Mouse (Mus musculus): ENCODE measurements around the gene Gm5862. TPM values are rescaled to one million over a fixed set of nuclear protein-coding genes. Genes with fewer than 3 reads are reported as not detected.
"Not testable (repeated sequence)": the region's sequence is repeated elsewhere in the genome, so short reads cannot be mapped to it uniquely, and the experiment has no call there.

Gene Gm5862
- not detected in 2 replicates for polyA plus RNA-seq (2014; fragmentation: Nextera tagmentation; extraction: Ambion mirVana)

DNA sequence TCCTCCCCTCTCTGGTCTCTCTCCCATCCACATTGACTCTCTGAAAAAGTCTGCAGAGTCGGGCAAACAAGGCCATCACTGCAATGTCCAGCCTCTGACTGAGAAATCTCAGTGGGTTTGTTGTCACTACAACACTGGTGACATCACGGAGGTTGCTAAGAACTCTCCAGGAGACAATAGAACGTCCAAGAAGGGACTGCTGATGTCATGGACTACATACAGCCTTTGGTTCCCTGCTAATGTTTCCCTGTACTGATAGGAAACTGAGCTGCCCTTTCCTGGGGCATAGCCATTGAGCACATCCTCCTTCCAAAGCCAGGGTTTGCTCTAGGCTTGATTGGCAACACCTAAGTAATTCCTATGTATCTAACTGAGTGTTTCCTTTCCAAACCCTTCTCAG is at the start of gene Gm5862:
Gene Gm5862, minus strand, starts transcription at position 101 of the 400 bp plus-strand sequence.
- H3K27me3 ChIP-seq (replicated peaks; ENCODE audit: control insufficient read depth, insufficient read depth, low read length); H3K4me3 ChIP-seq (ENCODE audit: low read depth, low read length); H3K4me1 ChIP-seq (replicated peaks; ENCODE audit: control insufficient read depth, insufficient read depth, low read length); H3K27ac ChIP-seq (ENCODE audit: low read depth, low read length); H3K9me3 ChIP-seq (ENCODE audit: control insufficient read depth, low read length); H3K36me3 ChIP-seq (ENCODE audit: control insufficient read depth, insufficient read depth, low read length); ATAC-seq (replicated peaks; ENCODE audit: low FRiP score); H3K4me2 ChIP-seq; DNase-seq (ENCODE audit: low spot score); H3K9ac ChIP-seq (ENCODE audit: low read depth, low read length): not testable (repeated sequence)
- WGBS: no CpG with 5 or more reads among the region's 3 CpGs

DNA sequence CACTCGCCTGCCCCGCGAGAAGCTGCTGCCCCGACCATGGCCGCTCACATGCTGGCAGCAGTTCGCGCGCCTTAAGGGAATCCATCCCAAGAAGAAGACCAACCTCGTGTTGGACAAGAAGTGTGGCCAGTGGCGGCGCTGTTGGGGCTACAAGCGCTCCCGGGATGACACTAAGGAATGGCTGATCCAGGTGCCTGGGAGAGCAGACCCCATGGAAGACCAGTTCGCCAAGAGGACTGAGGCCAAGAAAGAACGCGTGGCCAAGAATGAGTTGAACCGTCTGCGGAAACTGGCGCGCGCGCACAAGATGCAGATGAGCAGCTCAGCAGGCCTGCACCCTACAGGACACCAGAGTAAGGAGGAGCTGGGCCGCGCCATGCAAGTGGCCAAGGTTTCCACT is 48.0 kb upstream of the Gm5862 start:
- ATAC-seq (replicated peaks; ENCODE audit: low FRiP score) (no peak), DNase-seq (ENCODE audit: low spot score) (no peak)
- 0 out of 2 replicates have a peak, but pooled peaks cover 3% of the 10 kb centered on the region for H3K9me3 ChIP-seq (ENCODE audit: control insufficient read depth, low read length)
- no peaks in the 10 kb centered on the region for H3K36me3 ChIP-seq (ENCODE audit: control insufficient read depth, insufficient read depth, low read length)
- H3K4me2 ChIP-seq: no peak overlapping the region
- WGBS: 82% methylated on average over 24 of the region's 24 CpGs
- no peaks in the 10 kb centered on the region for H3K27me3 ChIP-seq (replicated peaks; ENCODE audit: control insufficient read depth, insufficient read depth, low read length)
- no peaks in the 10 kb centered on the region for H3K4me1 ChIP-seq (replicated peaks; ENCODE audit: control insufficient read depth, insufficient read depth, low read length)
- no peak overlapping the region for H3K9ac ChIP-seq (ENCODE audit: low read depth, low read length)
- no peak overlapping the region for H3K27ac ChIP-seq (ENCODE audit: low read depth, low read length)
- no peak overlapping the region for H3K4me3 ChIP-seq (ENCODE audit: low read depth, low read length)

DNA sequence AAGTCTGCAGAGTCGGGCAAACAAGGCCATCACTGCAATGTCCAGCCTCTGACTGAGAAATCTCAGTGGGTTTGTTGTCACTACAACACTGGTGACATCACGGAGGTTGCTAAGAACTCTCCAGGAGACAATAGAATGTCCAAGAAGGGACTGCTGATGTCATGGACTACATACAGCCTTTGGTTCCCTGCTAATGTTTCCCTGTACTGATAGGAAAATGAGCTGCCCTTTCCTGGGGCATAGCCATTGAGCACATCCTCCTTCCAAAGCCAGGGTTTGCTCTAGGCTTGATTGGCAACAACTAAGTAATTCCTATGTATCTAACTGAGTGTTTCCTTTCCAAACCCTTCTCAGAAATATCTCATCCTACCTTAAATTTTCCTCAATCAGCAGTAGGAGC is 35.8 kb upstream of the Gm5862 start, which contains the start of gene Gm7347:
Gene Gm7347, minus strand, starts transcription at position 101 of the 400 bp plus-strand sequence.
- H3K4me1 ChIP-seq (replicated peaks; ENCODE audit: control insufficient read depth, insufficient read depth, low read length); H3K27me3 ChIP-seq (replicated peaks; ENCODE audit: control insufficient read depth, insufficient read depth, low read length); H3K9ac ChIP-seq (ENCODE audit: low read depth, low read length); H3K4me3 ChIP-seq (ENCODE audit: low read depth, low read length); H3K4me2 ChIP-seq; H3K27ac ChIP-seq (ENCODE audit: low read depth, low read length); H3K36me3 ChIP-seq (ENCODE audit: control insufficient read depth, insufficient read depth, low read length); DNase-seq (ENCODE audit: low spot score); H3K9me3 ChIP-seq (ENCODE audit: control insufficient read depth, low read length); ATAC-seq (replicated peaks; ENCODE audit: low FRiP score): not testable (repeated sequence)
- WGBS: no CpG with 5 or more reads among the region's 2 CpGs

DNA sequence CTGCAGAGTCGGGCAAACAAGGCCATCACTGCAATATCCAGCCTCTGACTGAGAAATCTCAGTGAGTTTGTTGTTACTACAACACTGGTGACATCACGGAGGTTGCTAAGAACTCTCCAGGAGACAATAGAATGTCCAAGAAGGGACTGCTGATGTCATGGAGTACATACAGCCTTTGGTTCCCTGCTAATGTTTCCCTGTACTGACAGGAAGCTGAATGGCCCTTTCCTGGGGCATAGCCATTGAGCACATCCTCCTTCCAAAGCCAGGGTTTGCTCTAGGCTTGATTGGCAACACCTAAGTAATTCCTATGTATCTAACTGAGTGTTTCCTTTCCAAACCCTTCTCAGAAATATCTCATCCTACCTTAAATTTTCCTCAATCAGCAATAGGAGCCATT is 16.7 kb upstream of the Gm5862 start, which contains the start of gene Speer4a:
Gene Speer4a, minus strand, starts transcription at position 101 of the 400 bp plus-strand sequence.
- not testable (repeated sequence) for H3K9ac ChIP-seq (ENCODE audit: low read depth, low read length); ATAC-seq (replicated peaks; ENCODE audit: low FRiP score); H3K4me3 ChIP-seq (ENCODE audit: low read depth, low read length); H3K27me3 ChIP-seq (replicated peaks; ENCODE audit: control insufficient read depth, insufficient read depth, low read length); H3K36me3 ChIP-seq (ENCODE audit: control insufficient read depth, insufficient read depth, low read length); H3K4me2 ChIP-seq; H3K9me3 ChIP-seq (ENCODE audit: control insufficient read depth, low read length); DNase-seq (ENCODE audit: low spot score); H3K27ac ChIP-seq (ENCODE audit: low read depth, low read length); H3K4me1 ChIP-seq (replicated peaks; ENCODE audit: control insufficient read depth, insufficient read depth, low read length)
- WGBS: 66% methylated on average over 2 of the region's 2 CpGs

DNA sequence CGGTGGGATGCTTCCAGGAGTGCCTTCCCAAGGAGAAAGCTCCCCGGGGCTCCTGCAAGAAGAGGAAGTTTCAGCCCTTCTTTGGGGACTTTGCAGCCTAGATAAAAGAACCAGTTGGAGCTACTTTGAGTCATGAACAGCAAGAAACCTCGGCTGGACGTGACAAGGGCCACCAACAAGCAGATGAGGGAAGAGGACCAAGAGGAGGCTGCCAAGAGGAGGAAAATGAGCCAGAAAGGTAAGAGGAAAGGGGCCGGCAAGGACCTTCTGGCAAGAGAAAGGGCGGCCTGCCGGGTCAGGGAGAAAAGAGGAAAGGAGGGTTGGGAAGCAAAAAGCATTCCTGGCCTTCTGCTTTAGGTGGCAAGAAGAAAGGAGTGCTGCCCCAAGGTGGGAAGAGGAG is 15.0 kb downstream of the Gm5862 start:
- not testable (repeated sequence) for H3K9ac ChIP-seq (ENCODE audit: low read depth, low read length); H3K27me3 ChIP-seq (replicated peaks; ENCODE audit: control insufficient read depth, insufficient read depth, low read length); H3K36me3 ChIP-seq (ENCODE audit: control insufficient read depth, insufficient read depth, low read length); H3K27ac ChIP-seq (ENCODE audit: low read depth, low read length); H3K4me3 ChIP-seq (ENCODE audit: low read depth, low read length); H3K4me2 ChIP-seq; ATAC-seq (replicated peaks; ENCODE audit: low FRiP score); DNase-seq (ENCODE audit: low spot score); H3K9me3 ChIP-seq (ENCODE audit: control insufficient read depth, low read length); H3K4me1 ChIP-seq (replicated peaks; ENCODE audit: control insufficient read depth, insufficient read depth, low read length)
- 50% methylated on average over 6 of the region's 7 CpGs for WGBS

DNA sequence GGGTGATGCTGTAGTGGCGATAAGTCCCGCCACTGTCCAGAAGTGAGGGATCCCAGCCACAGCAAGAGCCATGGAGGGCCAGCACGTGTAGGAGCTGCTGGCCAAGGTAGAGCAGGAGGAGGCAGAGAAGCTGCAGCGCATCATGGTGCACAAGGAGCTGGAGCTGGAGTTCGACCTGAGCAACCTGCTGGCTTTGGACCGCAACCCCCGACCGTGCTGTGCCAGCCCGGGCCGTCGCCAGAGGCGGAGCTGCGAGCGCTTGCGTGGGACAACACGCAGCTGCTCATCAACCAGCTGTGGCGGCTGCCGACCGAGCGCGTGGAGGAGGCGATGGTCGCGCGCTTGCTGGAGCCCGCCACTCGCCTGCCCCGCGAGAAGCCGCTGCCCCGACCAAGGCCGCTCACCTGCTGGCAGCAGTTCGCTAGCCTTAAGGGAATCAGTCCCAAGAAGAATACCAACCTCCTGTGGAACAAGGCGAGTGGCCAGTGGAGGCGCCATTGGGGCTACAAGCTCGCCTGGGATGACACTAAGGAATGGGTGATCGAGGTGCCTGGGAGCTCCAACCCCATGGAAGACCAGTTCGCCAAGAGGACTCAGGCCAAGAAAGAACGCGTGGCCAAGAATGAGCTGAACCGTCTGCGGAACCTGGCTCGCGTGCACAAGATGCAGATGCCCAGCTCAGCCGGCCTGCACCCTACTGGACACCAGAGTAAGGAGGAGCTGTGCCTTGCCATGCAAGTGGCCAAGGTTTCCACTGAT is 15.6 kb downstream of the Gm5862 start:
- H3K36me3 ChIP-seq (ENCODE audit: control insufficient read depth, insufficient read depth, low read length); H3K27ac ChIP-seq (ENCODE audit: low read depth, low read length); H3K9ac ChIP-seq (ENCODE audit: low read depth, low read length); H3K4me1 ChIP-seq (replicated peaks; ENCODE audit: control insufficient read depth, insufficient read depth, low read length); H3K27me3 ChIP-seq (replicated peaks; ENCODE audit: control insufficient read depth, insufficient read depth, low read length); H3K9me3 ChIP-seq (ENCODE audit: control insufficient read depth, low read length): not testable (repeated sequence)
- peak overlapping the region; percentile 46 for H3K4me2 ChIP-seq
- 20% methylated on average over 41 of the region's 45 CpGs for WGBS
- H3K4me3 ChIP-seq (ENCODE audit: low read depth, low read length): peak overlapping the region; percentile 32
- peak; percentile 54 for DNase-seq (ENCODE audit: low spot score)
- peak; percentile 49 for ATAC-seq (replicated peaks; ENCODE audit: low FRiP score)

DNA sequence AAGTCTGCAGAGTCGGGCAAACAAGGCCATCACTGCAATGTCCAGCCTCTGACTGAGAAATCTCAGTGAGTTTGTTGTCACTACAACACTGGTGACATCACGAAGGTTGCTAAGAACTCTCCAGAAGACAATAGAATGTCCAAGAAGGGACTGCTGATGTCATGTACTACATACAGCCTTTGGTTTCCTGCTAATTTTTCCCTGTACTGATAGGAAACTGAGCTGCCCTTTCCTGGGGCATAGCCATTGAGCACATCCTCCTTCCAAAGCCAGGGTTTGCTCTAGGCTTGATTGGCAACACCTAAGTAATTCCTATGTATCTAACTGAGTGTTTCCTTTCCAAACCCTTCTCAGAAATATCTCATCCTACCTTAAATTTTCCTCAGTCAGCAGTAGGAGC is 18.0 kb downstream of the Gm5862 start, which contains the start of gene Gm1979:
Gene Gm1979, minus strand, starts transcription at position 101 of the 400 bp plus-strand sequence.
- DNase-seq (ENCODE audit: low spot score); ATAC-seq (replicated peaks; ENCODE audit: low FRiP score); H3K4me1 ChIP-seq (replicated peaks; ENCODE audit: control insufficient read depth, insufficient read depth, low read length); H3K9me3 ChIP-seq (ENCODE audit: control insufficient read depth, low read length); H3K27ac ChIP-seq (ENCODE audit: low read depth, low read length); H3K36me3 ChIP-seq (ENCODE audit: control insufficient read depth, insufficient read depth, low read length); H3K9ac ChIP-seq (ENCODE audit: low read depth, low read length); H3K4me2 ChIP-seq; H3K27me3 ChIP-seq (replicated peaks; ENCODE audit: control insufficient read depth, insufficient read depth, low read length); H3K4me3 ChIP-seq (ENCODE audit: low read depth, low read length): not testable (repeated sequence)
- WGBS: 80% methylated on average over 1 of the region's 2 CpGs

DNA sequence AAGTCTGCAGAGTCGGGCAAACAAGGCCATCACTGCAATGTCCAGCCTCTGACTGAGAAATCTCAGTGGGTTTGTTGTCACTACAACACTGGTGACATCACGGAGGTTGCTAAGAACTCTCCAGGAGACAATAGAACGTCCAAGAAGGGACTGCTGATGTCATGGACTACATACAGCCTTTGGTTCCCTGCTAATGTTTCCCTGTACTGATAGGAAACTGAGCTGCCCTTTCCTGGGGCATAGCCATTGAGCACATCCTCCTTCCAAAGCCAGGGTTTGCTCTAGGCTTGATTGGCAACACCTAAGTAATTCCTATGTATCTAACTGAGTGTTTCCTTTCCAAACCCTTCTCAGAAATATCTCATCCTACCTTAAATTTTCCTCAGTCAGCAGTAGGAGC is 34.2 kb downstream of the Gm5862 start, which contains the start of gene Gm21698:
Gene Gm21698, minus strand, starts transcription at position 101 of the 400 bp plus-strand sequence.
- H3K4me2 ChIP-seq; H3K4me1 ChIP-seq (replicated peaks; ENCODE audit: control insufficient read depth, insufficient read depth, low read length); H3K9me3 ChIP-seq (ENCODE audit: control insufficient read depth, low read length); H3K27me3 ChIP-seq (replicated peaks; ENCODE audit: control insufficient read depth, insufficient read depth, low read length); ATAC-seq (replicated peaks; ENCODE audit: low FRiP score); H3K36me3 ChIP-seq (ENCODE audit: control insufficient read depth, insufficient read depth, low read length); H3K9ac ChIP-seq (ENCODE audit: low read depth, low read length); H3K27ac ChIP-seq (ENCODE audit: low read depth, low read length); H3K4me3 ChIP-seq (ENCODE audit: low read depth, low read length); DNase-seq (ENCODE audit: low spot score): not testable (repeated sequence)
- WGBS: no CpG with 5 or more reads among the region's 3 CpGs

DNA sequence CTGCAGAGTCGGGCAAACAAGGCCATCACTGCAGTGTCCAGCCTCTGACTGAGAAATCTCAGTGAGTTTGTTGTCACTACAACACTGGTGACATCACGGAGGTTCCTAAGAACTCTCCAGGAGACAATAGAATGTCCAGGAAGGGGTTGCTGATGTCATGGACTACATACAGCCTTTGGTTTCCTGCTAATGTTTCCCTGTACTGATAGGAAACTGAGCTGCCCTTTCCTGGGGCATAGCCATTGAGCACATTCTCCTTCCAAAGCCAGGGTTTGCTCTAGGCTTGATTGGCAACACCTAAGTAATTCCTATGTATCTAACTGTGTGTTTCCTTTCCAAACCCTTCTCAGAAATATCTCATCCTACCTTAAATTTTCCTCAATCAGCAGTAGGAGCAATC is 50.2 kb downstream of the Gm5862 start, which contains the start of gene Gm21680:
Gene Gm21680, minus strand, starts transcription at position 101 of the 400 bp plus-strand sequence.
- not testable (repeated sequence) for H3K27ac ChIP-seq (ENCODE audit: low read depth, low read length); H3K4me3 ChIP-seq (ENCODE audit: low read depth, low read length); H3K9me3 ChIP-seq (ENCODE audit: control insufficient read depth, low read length); H3K36me3 ChIP-seq (ENCODE audit: control insufficient read depth, insufficient read depth, low read length); DNase-seq (ENCODE audit: low spot score); ATAC-seq (replicated peaks; ENCODE audit: low FRiP score); H3K4me2 ChIP-seq; H3K9ac ChIP-seq (ENCODE audit: low read depth, low read length); H3K4me1 ChIP-seq (replicated peaks; ENCODE audit: control insufficient read depth, insufficient read depth, low read length); H3K27me3 ChIP-seq (replicated peaks; ENCODE audit: control insufficient read depth, insufficient read depth, low read length)
- no CpG with 5 or more reads among the region's 2 CpGs for WGBS

Data from liver, embryonic 11.5 days (tissue).